Mouse (Mus musculus) midbrain, embryonic 11.5 days (tissue): ENCODE measurements around the gene Bco2. TPM values are rescaled to one million over a fixed set of nuclear protein-coding genes. Genes with fewer than 3 reads are reported as not detected.
A peak's percentile ranks its signal among the peaks of the same experiment; 100 is the strongest.

Experiments used
- ATAC-seq: fragments of 200-750 bp; cut with Nextera tagmentation; 2 replicates; pipeline ENCODE4 v1.8.0; 2017; ENCODE audit warnings: moderate TSS enrichment, moderate library complexity; ENCODE audit not compliant: low FRiP score
- DNase-seq: peaks from one replicate; pipeline ENCODE4 v3.0.0; 2015; ENCODE audit warnings: low spot score; ENCODE audit errors: missing footprints
- H3K27ac ChIP-seq: fragments of 300-500 bp; sonication (generic); 2 replicates; pipeline ENCODE4 v1.5.1; 2014; ENCODE audit warnings: low read depth, low read length
- H3K27me3 ChIP-seq: fragments of 300-500 bp; sonication (generic); 2 replicates; pipeline ENCODE4 v1.6.1; 2014; ENCODE audit warnings: mild to moderate bottlenecking, low read length, moderate library complexity, mixed read lengths; ENCODE audit not compliant: control insufficient read depth, insufficient read depth
- H3K36me3 ChIP-seq: fragments of 300-500 bp; sonication (generic); 2 replicates; pipeline ENCODE4 v1.6.1; 2014; ENCODE audit warnings: mild to moderate bottlenecking, low read length, moderate library complexity, mixed read lengths; ENCODE audit not compliant: control insufficient read depth, insufficient read depth
- H3K4me1 ChIP-seq: fragments of 300-500 bp; sonication (generic); 2 replicates; pipeline ENCODE4 v1.6.1; 2014; ENCODE audit warnings: low read length; ENCODE audit not compliant: control insufficient read depth, insufficient read depth
- H3K4me2 ChIP-seq: fragments of 300-500 bp; sonication (generic); 2 replicates; pipeline ENCODE4 v1.6.1; 2014; ENCODE audit warnings: mild to moderate bottlenecking, moderate library complexity
- H3K4me3 ChIP-seq: fragments of 300-500 bp; sonication (generic); 2 replicates; pipeline ENCODE4 v1.5.1; 2014; ENCODE audit warnings: low read depth, low read length
- H3K9ac ChIP-seq: fragments of 300-500 bp; sonication (generic); 2 replicates; pipeline ENCODE4 v1.6.1; 2014; ENCODE audit warnings: low read length
- H3K9me3 ChIP-seq: fragments of 300-500 bp; sonication (generic); 2 replicates; pipeline ENCODE4 v1.6.1; 2016; ENCODE audit warnings: low read length; ENCODE audit not compliant: control insufficient read depth
- WGBS: fragments of 180-500 bp; shearing (Covaris S2); extraction: QIAGEN DNeasy Blood & Tissue Kit; methylation state at CpG from one replicate; pipeline ENCODE4 v1.1.7; 2014; 5-methylcytosine and 5-hydroxymethylcytosine counted together
- polyA plus RNA-seq: library from polyadenylated mRNA; unstranded; fragments of >200 nt; fragmentation: Nextera tagmentation; extraction: Ambion mirVana; gene quantifications from 2 replicates; pipeline ENCODE4 v1.2.1, GENCODE M21; 2014

Bco2 gene
- polyA plus RNA-seq, 1 experiment from 2014 or later = 0.40 TPM

- no peak overlapping the region for H3K4me2 ChIP-seq
- H3K36me3 ChIP-seq = peaks cover 17% of the 10 kb centered on the region
- no peak overlapping the region for H3K27ac ChIP-seq
- no peaks in the 10 kb centered on the region for H3K4me1 ChIP-seq
- WGBS = 73% methylated on average over 3 of the region's 3 CpGs
- ATAC-seq = no peak
- no peak overlapping the region for H3K9ac ChIP-seq
- H3K4me3 ChIP-seq = no peak overlapping the region
- no peaks in the 10 kb centered on the region for H3K9me3 ChIP-seq
- H3K27me3 ChIP-seq = no peaks in the 10 kb centered on the region
- peak; percentile 90 for DNase-seq
Observed at GRCm38 (mm10) chr9:50593544-50593943, 38.6 kb upstream of the Bco2 start.

GRCm38 (mm10) chr9:50592955-50593354 lies 38.0 kb upstream of the Bco2 start:
- Histone ChIP-seq H3K27me3 (no peaks in the 10 kb centered on the region), H3K9ac (no peak overlapping the region), H3K36me3 (peaks cover 11% of the 10 kb centered on the region; the same call in 1 of the 2 replicates), H3K9me3 (no peaks in the 10 kb centered on the region), H3K27ac (no peak overlapping the region), H3K4me3 (no peak overlapping the region), H3K4me1 (no peaks in the 10 kb centered on the region), H3K4me2 (no peak overlapping the region)
- DNase-seq = no peak
- WGBS = 89% methylated on average over 9 of the region's 9 CpGs
- no peak for ATAC-seq

GRCm38 (mm10) chr9:50590856-50591518 lies 36.0 kb upstream of the Bco2 start:
- no peak overlapping the region for H3K9ac ChIP-seq
- peaks cover 2% of the 10 kb centered on the region; the same call in 1 of the 2 replicates for H3K36me3 ChIP-seq
- H3K27me3 ChIP-seq = no peaks in the 10 kb centered on the region
- ATAC-seq (no peak), DNase-seq (no peak)
- 81% methylated on average over 10 of the region's 10 CpGs for WGBS
- H3K9me3 ChIP-seq = no peaks in the 10 kb centered on the region
- H3K4me1 ChIP-seq = no peaks in the 10 kb centered on the region
- H3K4me2 ChIP-seq = no peak overlapping the region
- no peak overlapping the region for H3K4me3 ChIP-seq
- no peak overlapping the region for H3K27ac ChIP-seq

- Histone ChIP-seq H3K27ac (no peak overlapping the region), H3K4me2 (no peak overlapping the region), H3K9me3 (no peaks in the 10 kb centered on the region), H3K36me3 (no peaks in the 10 kb centered on the region), H3K4me1 (no peaks in the 10 kb centered on the region), H3K4me3 (no peak overlapping the region), H3K9ac (no peak overlapping the region), H3K27me3 (no peaks in the 10 kb centered on the region)
- no peak for ATAC-seq
- no peak for DNase-seq
- 84% methylated on average over 4 of the region's 4 CpGs for WGBS
Observed at GRCm38 (mm10) chr9:50586955-50587354, 32.0 kb upstream of the Bco2 start.

- Histone ChIP-seq H3K4me2 (no peak overlapping the region), H3K9ac (no peak overlapping the region), H3K27ac (no peak overlapping the region), H3K27me3 (no peaks in the 10 kb centered on the region), H3K4me1 (no peaks in the 10 kb centered on the region), H3K36me3 (no peaks in the 10 kb centered on the region), H3K4me3 (no peak overlapping the region), H3K9me3 (no peaks in the 10 kb centered on the region)
- no peak for DNase-seq
- ATAC-seq = no peak
- 85% methylated on average over 6 of the region's 6 CpGs for WGBS
Observed at GRCm38 (mm10) chr9:50585145-50585818, 30.3 kb upstream of the Bco2 start.

- Histone ChIP-seq H3K4me1 (no peaks in the 10 kb centered on the region), H3K9me3 (no peaks in the 10 kb centered on the region), H3K27me3 (no peaks in the 10 kb centered on the region), H3K4me3 (no peak overlapping the region), H3K36me3 (no peaks in the 10 kb centered on the region), H3K27ac (no peak overlapping the region), H3K4me2 (no peak overlapping the region), H3K9ac (no peak overlapping the region)
- 12% methylated on average over 4 of the region's 4 CpGs for WGBS
- ATAC-seq (no peak), DNase-seq (no peak)
Observed at GRCm38 (mm10) chr9:50580370-50580769, 25.4 kb upstream of the Bco2 start.

- DNase-seq = no peak
- H3K9ac ChIP-seq = no peak overlapping the region
- no peak overlapping the region for H3K27ac ChIP-seq
- H3K27me3 ChIP-seq = no peaks in the 10 kb centered on the region
- no peaks in the 10 kb centered on the region for H3K9me3 ChIP-seq
- H3K4me3 ChIP-seq = no peak overlapping the region
- H3K36me3 ChIP-seq = no peaks in the 10 kb centered on the region
- 83% methylated on average over 10 of the region's 10 CpGs for WGBS
- no peaks in the 10 kb centered on the region for H3K4me1 ChIP-seq
- no peak for ATAC-seq
- H3K4me2 ChIP-seq = no peak overlapping the region
Observed at GRCm38 (mm10) chr9:50569599-50570525, 14.9 kb upstream of the Bco2 start.

GRCm38 (mm10) chr9:50567881-50568280 lies 12.9 kb upstream of the Bco2 start:
- WGBS = 98% methylated on average over 2 of the region's 2 CpGs
- no peak overlapping the region for H3K4me2 ChIP-seq

GRCm38 (mm10) chr9:50567372-50567771 lies 12.4 kb upstream of the Bco2 start:
- no peaks in the 10 kb centered on the region for H3K4me1 ChIP-seq
- H3K9ac ChIP-seq = no peak overlapping the region
- no peak for ATAC-seq
- H3K4me2 ChIP-seq = no peak overlapping the region
- no peaks in the 10 kb centered on the region for H3K9me3 ChIP-seq
- H3K36me3 ChIP-seq = no peaks in the 10 kb centered on the region
- 90% methylated on average over 4 of the region's 4 CpGs for WGBS
- H3K27me3 ChIP-seq = no peaks in the 10 kb centered on the region
- no peak overlapping the region for H3K27ac ChIP-seq
- no peak overlapping the region for H3K4me3 ChIP-seq
- no peak for DNase-seq

More at GRCm38 (mm10) chr9:50567881-50568280, 12.9 kb upstream of the Bco2 start:
- no peak overlapping the region for H3K4me3 ChIP-seq
- no peak overlapping the region for H3K9ac ChIP-seq
- no peaks in the 10 kb centered on the region for H3K27me3 ChIP-seq
- ATAC-seq = no peak
- H3K9me3 ChIP-seq = no peaks in the 10 kb centered on the region
- no peak for DNase-seq
- H3K4me1 ChIP-seq = no peaks in the 10 kb centered on the region
- no peaks in the 10 kb centered on the region for H3K36me3 ChIP-seq
- no peak overlapping the region for H3K27ac ChIP-seq
